Mouse (Mus musculus) embryonic facial prominence, embryonic 13.5 days (tissue): ENCODE results near the gene Hyal2. TPM values are rescaled to one million over a fixed set of nuclear protein-coding genes. Genes with fewer than 3 reads are reported as not detected.

Experiments used
- ATAC-seq: fragments of 200-750 bp; cut with Nextera tagmentation; 2 replicates; pipeline ENCODE4 v1.8.0; 2017; ENCODE audit warnings: low read depth; ENCODE audit not compliant: insufficient number of reproducible peaks, insufficient read depth, low FRiP score, low TSS enrichment
- H3K27ac ChIP-seq: fragments of 300-500 bp; sonication (generic); 2 replicates; pipeline ENCODE4 v1.5.1; 2015; ENCODE audit warnings: moderate library complexity, mild to moderate bottlenecking, inconsistent platforms
- H3K27me3 ChIP-seq: fragments of 300-500 bp; sonication (generic); 2 replicates; pipeline ENCODE4 v1.6.1; 2015; ENCODE audit warnings: mild to moderate bottlenecking, inconsistent platforms
- H3K36me3 ChIP-seq: fragments of 300-500 bp; sonication (generic); 2 replicates; pipeline ENCODE4 v1.6.1; 2015; ENCODE audit warnings: mild to moderate bottlenecking, inconsistent platforms
- H3K4me1 ChIP-seq: fragments of 300-500 bp; sonication (generic); 2 replicates; pipeline ENCODE4 v1.6.1; 2015; ENCODE audit warnings: inconsistent platforms
- H3K4me2 ChIP-seq: fragments of 300-500 bp; sonication (generic); 2 replicates; pipeline ENCODE4 v1.6.1; 2015; ENCODE audit warnings: moderate library complexity, mild to moderate bottlenecking, inconsistent platforms
- H3K4me3 ChIP-seq: fragments of 300-500 bp; sonication (generic); 2 replicates; pipeline ENCODE4 v1.5.1; 2015; ENCODE audit warnings: mild to moderate bottlenecking, inconsistent platforms
- H3K9ac ChIP-seq: fragments of 300-500 bp; sonication (generic); 2 replicates; pipeline ENCODE4 v1.6.1; 2015; ENCODE audit warnings: mild to moderate bottlenecking, inconsistent platforms
- H3K9me3 ChIP-seq: fragments of 300-500 bp; sonication (generic); 2 replicates; pipeline ENCODE4 v1.6.1; 2016; ENCODE audit warnings: inconsistent platforms
- WGBS: fragments of 180-500 bp; shearing (Covaris S2); methylation state at CpG from one replicate; pipeline ENCODE4 v1.1.7; 2015; ENCODE audit warnings: mixed read lengths; 5-methylcytosine and 5-hydroxymethylcytosine counted together
- polyA plus RNA-seq: library from polyadenylated mRNA; unstranded; fragments of >200 nt; fragmentation: Nextera tagmentation; extraction: Ambion mirVana; gene quantifications from 2 replicates; pipeline ENCODE4 v1.2.1, GENCODE M21; 2015

The Hyal2 gene
- 118 TPM in 2 replicates for polyA plus RNA-seq

DNA sequence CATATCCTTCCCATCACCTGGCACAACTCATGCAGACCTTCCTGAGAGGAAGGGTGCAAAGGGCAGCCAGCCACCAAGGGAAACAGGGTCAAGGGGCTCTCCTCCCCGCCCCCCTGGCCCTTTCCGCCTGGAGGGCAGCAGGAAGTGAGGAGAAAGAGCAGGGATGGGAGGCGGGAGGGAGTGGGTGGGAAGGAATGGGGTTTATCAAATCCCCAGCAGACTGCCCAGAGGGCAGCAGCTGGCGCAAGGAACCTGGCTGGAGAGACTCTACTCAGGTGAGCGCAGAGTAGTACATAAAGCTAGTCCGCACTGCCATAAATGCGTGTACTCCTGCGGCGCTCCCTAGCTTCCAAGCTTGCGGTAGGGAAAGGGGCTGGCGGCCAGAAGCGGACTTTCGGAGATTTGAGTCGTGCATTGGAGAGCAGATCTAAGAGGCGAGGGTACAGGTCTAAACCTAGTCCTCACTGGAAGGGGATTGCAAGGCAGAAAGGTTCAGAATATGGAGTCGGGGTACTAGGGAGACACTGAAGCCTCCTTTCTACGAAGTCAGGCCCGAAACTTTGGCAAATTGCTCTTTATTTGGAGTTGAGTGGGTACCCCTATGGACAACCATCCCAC lies at the start of gene Hyal2:
Gene Hyal2 (plus strand): TSS at position 244 of the 618 bp plus-strand sequence.
- peak within 1 kb of the TSS; percentile 83 for H3K4me3 ChIP-seq
- no peaks in the 10 kb centered on the region for H3K27me3 ChIP-seq
- peak within 1 kb of the TSS; percentile 91 for H3K27ac ChIP-seq
- no peak for ATAC-seq
- peak within 1 kb of the TSS; percentile 84 for H3K9ac ChIP-seq
- H3K36me3 ChIP-seq: peaks cover 41% of the 10 kb centered on the region
- H3K4me1 ChIP-seq: peaks cover 62% of the 10 kb centered on the region
- 5% methylated on average over 18 of the region's 18 CpGs for WGBS
- H3K4me2 ChIP-seq: peak within 1 kb of the TSS; percentile 88
- H3K9me3 ChIP-seq: no peaks in the 10 kb centered on the region

DNA sequence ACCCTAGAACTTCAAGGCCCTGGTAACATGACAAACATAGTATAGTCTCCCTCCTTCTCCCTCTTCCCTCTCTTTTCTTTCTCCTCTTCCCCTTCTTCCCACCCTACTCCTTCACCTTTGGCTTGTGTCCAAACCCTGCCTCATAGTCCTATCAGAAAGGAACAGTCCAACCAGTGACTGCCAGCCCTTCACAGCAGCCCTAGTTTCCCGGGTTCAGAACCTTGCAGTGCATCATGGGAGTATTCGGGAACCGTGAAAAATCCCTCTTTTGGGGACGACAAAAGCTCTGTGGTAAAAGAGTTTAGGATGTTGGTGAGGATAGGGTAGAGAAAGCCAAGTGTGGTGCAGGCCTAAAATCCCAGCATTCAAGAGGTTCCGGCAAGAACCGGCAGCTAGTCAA lies 47.4 kb upstream of the Hyal2 start:
- H3K4me1 ChIP-seq: peaks cover 24% of the 10 kb centered on the region
- H3K4me2 ChIP-seq: no peak overlapping the region
- no peaks in the 10 kb centered on the region for H3K36me3 ChIP-seq
- H3K27me3 ChIP-seq: peaks cover 31% of the 10 kb centered on the region
- no peak overlapping the region for H3K9ac ChIP-seq
- no peaks in the 10 kb centered on the region for H3K9me3 ChIP-seq
- no peak overlapping the region for H3K4me3 ChIP-seq
- WGBS: 58% methylated on average over 6 of the region's 6 CpGs
- no peak overlapping the region for H3K27ac ChIP-seq
- no peak for ATAC-seq

DNA sequence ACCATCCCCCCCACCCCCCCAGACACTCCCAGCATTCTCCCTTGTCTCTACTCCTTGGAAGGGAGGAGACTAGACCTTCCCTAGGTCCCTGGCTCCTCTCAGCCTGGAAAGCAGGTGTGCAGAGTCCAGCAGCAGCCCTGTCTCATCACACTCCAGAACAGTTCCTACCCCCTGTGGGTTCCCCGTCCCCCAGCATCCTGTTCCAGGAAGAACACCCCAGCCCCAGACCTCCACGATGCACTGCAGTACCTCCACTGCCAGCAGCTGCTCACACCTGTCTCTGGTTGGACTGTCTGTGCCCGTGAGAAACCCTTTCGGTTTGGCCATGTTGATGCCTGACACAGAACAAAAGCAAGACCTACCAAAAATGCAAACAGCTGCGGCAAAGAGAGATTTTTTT lies 46.6 kb upstream of the Hyal2 start:
- Histone ChIP-seq H3K4me3 (no peak overlapping the region), H3K4me1 (peaks cover 26% of the 10 kb centered on the region), H3K27ac (no peak overlapping the region), H3K36me3 (no peaks in the 10 kb centered on the region), H3K4me2 (0 out of 2 replicates have a peak overlapping the region, but pooled peaks have one; percentile 50), H3K9me3 (no peaks in the 10 kb centered on the region), H3K27me3 (peaks cover 40% of the 10 kb centered on the region), H3K9ac (no peak overlapping the region)
- no peak for ATAC-seq
- 37% methylated on average over 5 of the region's 5 CpGs for WGBS

GRCm38 (mm10) chr9:107521711-107522399 lies 45.9 kb upstream of the Hyal2 start:
- H3K27ac ChIP-seq: no peak overlapping the region
- H3K27me3 ChIP-seq: peaks cover 44% of the 10 kb centered on the region
- peak overlapping the region; percentile 51 for H3K9ac ChIP-seq
- H3K36me3 ChIP-seq: no peaks in the 10 kb centered on the region
- peaks cover 33% of the 10 kb centered on the region for H3K4me1 ChIP-seq
- peak overlapping the region; percentile 50 for H3K4me2 ChIP-seq
- 19% methylated on average over 25 of the region's 25 CpGs for WGBS
- H3K9me3 ChIP-seq: no peaks in the 10 kb centered on the region
- ATAC-seq: peak; percentile 38; the same call in 1 of the 2 replicates
- peak overlapping the region; percentile 6; the same call in 1 of the 2 replicates for H3K4me3 ChIP-seq

- Histone ChIP-seq H3K4me3 (no peak overlapping the region), H3K9me3 (no peaks in the 10 kb centered on the region), H3K27me3 (peaks cover 48% of the 10 kb centered on the region), H3K4me2 (peak overlapping the region; percentile 50), H3K36me3 (no peaks in the 10 kb centered on the region), H3K9ac (peak overlapping the region; percentile 51), H3K27ac (no peak overlapping the region), H3K4me1 (peaks cover 38% of the 10 kb centered on the region)
- 40% methylated on average over 2 of the region's 2 CpGs for WGBS
- ATAC-seq: 0 out of 2 replicates have a peak, but pooled peaks have one; percentile 15
Observed at GRCm38 (mm10) chr9:107522400-107522711, 45.4 kb upstream of the Hyal2 start.

GRCm38 (mm10) chr9:107526198-107527026 lies 41.3 kb upstream of the Hyal2 start:
- peak overlapping the region; percentile 67 for H3K4me2 ChIP-seq
- H3K4me3 ChIP-seq: peak overlapping the region; percentile 44
- H3K27ac ChIP-seq: no peak overlapping the region
- H3K9ac ChIP-seq: peak overlapping the region; percentile 41; the same call in 1 of the 2 replicates
- WGBS: 5% methylated on average over 44 of the region's 44 CpGs
- ATAC-seq: no peak
- H3K4me1 ChIP-seq: peaks cover 26% of the 10 kb centered on the region
- no peaks in the 10 kb centered on the region for H3K36me3 ChIP-seq
- no peaks in the 10 kb centered on the region for H3K9me3 ChIP-seq
- H3K27me3 ChIP-seq: peaks cover 63% of the 10 kb centered on the region

DNA sequence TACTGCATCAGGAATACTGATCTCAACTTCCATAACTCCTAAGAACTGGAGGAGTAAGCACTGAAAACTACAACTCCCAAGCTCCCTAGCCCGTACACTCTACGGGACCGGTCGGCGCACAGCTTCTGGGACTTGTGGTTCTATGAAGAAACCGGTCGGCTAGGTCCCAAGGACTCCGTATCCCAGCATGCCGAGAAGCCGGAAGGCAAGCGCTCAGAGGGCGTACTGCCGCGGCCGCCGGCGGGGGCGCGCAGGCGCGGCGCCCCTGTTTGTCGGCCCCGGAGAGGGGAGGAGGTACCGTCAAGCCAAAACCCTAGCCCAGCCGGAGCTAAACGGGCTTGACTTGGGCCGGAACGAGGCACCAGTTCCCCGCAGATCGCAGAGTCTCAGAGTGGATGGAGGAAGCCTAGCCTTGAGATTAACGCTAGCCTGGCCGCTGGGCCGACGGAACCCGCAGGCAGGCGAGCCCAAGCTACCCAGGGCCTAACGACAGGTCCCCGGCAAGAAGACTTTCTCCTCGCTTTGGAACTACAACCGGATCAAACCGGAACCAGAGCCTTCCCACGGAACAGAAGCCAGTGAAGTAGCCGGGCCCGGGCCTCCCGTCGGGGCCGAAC lies 33.8 kb upstream of the Hyal2 start, which contains the start of gene Tmem115:
Gene Tmem115 (plus strand): TSS at position 155 of the 617 bp plus-strand sequence.
- Histone ChIP-seq H3K36me3 (peaks cover 23% of the 10 kb centered on the region), H3K4me2 (peak within 1 kb of the TSS; percentile 96), H3K27ac (peak within 1 kb of the TSS; percentile 85), H3K9me3 (no peaks in the 10 kb centered on the region), H3K4me1 (peaks cover 27% of the 10 kb centered on the region), H3K4me3 (peak within 1 kb of the TSS; percentile 94), H3K27me3 (peaks cover 4% of the 10 kb centered on the region; the same call in 1 of the 2 replicates), H3K9ac (peak within 1 kb of the TSS; percentile 89)
- WGBS: under 1% methylated on average over 48 of the region's 48 CpGs
- ATAC-seq: peak; percentile 96

DNA sequence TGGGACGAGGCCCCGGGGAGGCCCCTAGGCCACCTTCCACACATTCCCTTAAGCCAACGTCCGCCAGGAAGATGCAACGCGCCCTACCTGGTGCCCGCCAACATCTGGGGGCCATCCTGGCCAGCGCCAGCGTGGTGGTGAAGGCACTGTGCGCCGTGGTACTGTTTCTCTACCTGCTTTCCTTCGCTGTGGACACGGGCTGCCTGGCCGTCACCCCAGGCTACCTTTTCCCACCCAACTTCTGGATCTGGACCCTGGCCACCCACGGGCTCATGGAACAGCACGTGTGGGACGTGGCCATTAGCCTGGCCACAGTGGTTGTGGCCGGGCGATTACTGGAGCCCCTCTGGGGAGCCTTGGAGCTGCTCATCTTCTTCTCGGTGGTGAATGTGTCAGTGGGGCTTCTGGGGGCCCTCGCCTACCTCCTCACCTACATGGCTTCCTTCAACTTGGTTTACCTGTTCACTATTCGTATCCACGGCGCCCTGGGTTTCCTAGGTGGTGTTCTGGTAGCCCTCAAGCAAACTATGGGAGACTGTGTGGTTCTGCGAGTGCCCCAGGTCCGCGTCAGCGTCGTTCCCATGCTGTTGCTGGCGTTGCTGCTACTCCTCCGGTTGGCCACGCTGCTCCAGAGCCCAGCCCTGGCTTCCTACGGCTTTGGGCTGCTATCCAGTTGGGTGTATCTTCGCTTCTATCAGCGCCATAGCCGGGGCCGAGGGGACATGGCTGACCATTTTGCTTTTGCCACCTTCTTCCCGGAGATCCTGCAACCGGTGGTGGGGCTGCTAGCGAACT lies 33.1 kb upstream of the Hyal2 start:
- ATAC-seq: no peak
- Histone ChIP-seq H3K36me3 (peaks cover 30% of the 10 kb centered on the region), H3K4me3 (peak overlapping the region; percentile 94), H3K9me3 (no peaks in the 10 kb centered on the region), H3K9ac (peak overlapping the region; percentile 89), H3K4me1 (peaks cover 27% of the 10 kb centered on the region), H3K27ac (peak overlapping the region; percentile 85), H3K27me3 (peaks cover 4% of the 10 kb centered on the region; the same call in 1 of the 2 replicates), H3K4me2 (peak overlapping the region; percentile 96)
- under 1% methylated on average over 40 of the region's 40 CpGs for WGBS

GRCm38 (mm10) chr9:107538231-107538630 lies 29.5 kb upstream of the Hyal2 start:
- Histone ChIP-seq H3K9me3 (no peaks in the 10 kb centered on the region), H3K27me3 (no peaks in the 10 kb centered on the region), H3K4me2 (no peak overlapping the region), H3K4me3 (no peak overlapping the region), H3K4me1 (peaks cover 48% of the 10 kb centered on the region), H3K27ac (no peak overlapping the region), H3K9ac (no peak overlapping the region), H3K36me3 (peaks cover 36% of the 10 kb centered on the region)
- 93% methylated on average over 7 of the region's 7 CpGs for WGBS
- ATAC-seq: no peak

DNA sequence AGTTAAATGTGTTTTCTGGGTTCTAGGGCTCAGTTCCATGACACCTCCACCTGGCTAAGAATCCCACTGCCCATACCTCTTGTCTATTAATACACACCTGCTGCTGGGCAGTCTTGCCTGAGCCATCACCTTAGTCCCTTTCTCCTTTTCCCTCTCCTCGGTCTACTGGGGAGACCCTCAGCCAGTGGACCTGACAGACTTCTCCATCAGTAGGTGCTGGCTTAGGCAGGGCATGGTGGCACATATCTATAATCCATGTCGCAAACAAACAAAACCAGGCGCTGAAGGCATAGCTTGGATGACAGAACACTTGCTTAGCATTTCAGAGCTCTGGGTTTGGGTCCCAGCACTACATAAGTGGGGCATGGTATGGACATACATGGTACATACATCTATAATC lies 29.0 kb upstream of the Hyal2 start:
- 91% methylated on average over 3 of the region's 3 CpGs for WGBS
- H3K4me3 ChIP-seq: no peak overlapping the region
- H3K36me3 ChIP-seq: peaks cover 40% of the 10 kb centered on the region
- H3K9me3 ChIP-seq: no peaks in the 10 kb centered on the region
- no peak overlapping the region for H3K27ac ChIP-seq
- no peak overlapping the region for H3K4me2 ChIP-seq
- H3K4me1 ChIP-seq: peaks cover 48% of the 10 kb centered on the region
- no peak overlapping the region for H3K9ac ChIP-seq
- no peaks in the 10 kb centered on the region for H3K27me3 ChIP-seq
- ATAC-seq: no peak
